Mouse (Mus musculus): Measurements from ENCODE around the gene Mt2.

DNA sequence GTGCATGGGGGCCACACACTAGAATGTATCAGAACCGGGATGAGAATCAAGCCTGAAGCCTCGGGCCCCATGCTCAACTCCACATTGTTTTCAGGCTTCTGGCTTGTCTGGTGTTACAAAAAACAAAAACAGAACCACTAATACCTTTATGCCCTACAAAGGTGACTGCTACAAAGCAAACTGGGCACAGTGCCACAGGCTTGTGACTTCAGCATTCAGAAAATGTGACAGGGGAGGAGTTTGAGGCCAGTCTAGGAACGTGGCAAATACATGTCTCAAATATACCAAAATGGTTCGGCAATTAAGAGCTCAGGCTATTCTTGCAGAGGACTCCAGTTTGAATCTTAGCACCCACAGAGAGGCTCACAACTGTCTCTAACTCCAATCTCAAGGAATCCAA, 16.4 kb upstream of the Mt2 start:
- TF ChIP-seq CTCF (IDR thresholded peaks at IDR 0.05; ENCODE audit: low read depth) (no peak), EP300 (IDR thresholded peaks at IDR 0.05; ENCODE audit: low read depth) (no peak)

Data from heart, postnatal 0 days (tissue).